Mouse (Mus musculus) G1E (cell line): ENCODE data around the gene Msantd1.

Experiments used
- CTCF ChIP-seq: IDR thresholded peaks from 2 replicates; pipeline ENCODE4 v1.5.1; 2012; ENCODE audit warnings: low read depth, low read length, inconsistent platforms, mixed read lengths
- GATA1 ChIP-seq: IDR thresholded peaks from 2 replicates; pipeline ENCODE4 v1.6.1; 2012; ENCODE audit warnings: borderline replicate concordance, low read length, inconsistent platforms, mixed read lengths
- GATA2 ChIP-seq: IDR thresholded peaks from 2 replicates; pipeline ENCODE4 v1.6.1; 2012; ENCODE audit warnings: low read depth, low read length, inconsistent platforms, borderline replicate concordance
- POLR2AphosphoS5 ChIP-seq: IDR thresholded peaks from 2 replicates; pipeline ENCODE4 v1.6.1; 2012; ENCODE audit warnings: low read depth, low read length, inconsistent platforms; ENCODE audit not compliant: insufficient replicate concordance
- TAL1 ChIP-seq: conservative IDR thresholded peaks from 2 replicates; pipeline ENCODE4 v1.6.1; 2012; ENCODE audit warnings: low read depth, low read length, inconsistent platforms, mixed read lengths

- TF ChIP-seq CTCF (no peak), TAL1 (no peak), GATA2 (no peak), GATA1 (no peak), POLR2AphosphoS5 (no peak)
These were observed 34.1 kb downstream of the Msantd1 start for GRCm38 (mm10) chr5:34941710-34942470.
